Mouse (Mus musculus) CD4-positive, CD25-positive, alpha-beta regulatory T cell, adult 2 months (primary cell): ENCODE data around the gene Twsg1.

ENCODE experiments used
- DNase-seq: peaks from one replicate; pipeline ENCODE4 v3.0.0-alpha.2; 2012; ENCODE audit warnings: low read depth, low spot score

Gene Twsg1

GRCm38 (mm10) chr17:65933741-65934140 is 17.3 kb downstream of the Twsg1 start:
- peak; percentile 55 for DNase-seq

GRCm38 (mm10) chr17:65931525-65931924 is 19.5 kb downstream of the Twsg1 start:
- no peak for DNase-seq

GRCm38 (mm10) chr17:65930960-65931359 is 20.1 kb downstream of the Twsg1 start:
- no peak for DNase-seq

GRCm38 (mm10) chr17:65930158-65930826 is 20.7 kb downstream of the Twsg1 start:
- DNase-seq = no peak

GRCm38 (mm10) chr17:65929319-65929978 is 21.6 kb downstream of the Twsg1 start:
- peak; percentile 70 for DNase-seq

- no peak for DNase-seq
Measured at GRCm38 (mm10) chr17:65927077-65927476, 23.9 kb downstream of the Twsg1 start.

- DNase-seq = no peak
Measured at GRCm38 (mm10) chr17:65924218-65924617, 26.8 kb downstream of the Twsg1 start.

- no peak for DNase-seq
Measured at GRCm38 (mm10) chr17:65921975-65922374, 29.1 kb downstream of the Twsg1 start.

GRCm38 (mm10) chr17:65919235-65919634 is 31.8 kb downstream of the Twsg1 start:
- no peak for DNase-seq

GRCm38 (mm10) chr17:65916135-65916668 is 34.8 kb downstream of the Twsg1 start:
- DNase-seq = no peak

GRCm38 (mm10) chr17:65914083-65914482 is 36.9 kb downstream of the Twsg1 start:
- DNase-seq = no peak

- no peak for DNase-seq
Measured at GRCm38 (mm10) chr17:65912202-65912601, 38.8 kb downstream of the Twsg1 start.

GRCm38 (mm10) chr17:65911285-65912069 is 39.5 kb downstream of the Twsg1 start:
- DNase-seq = no peak

GRCm38 (mm10) chr17:65908270-65908669 is 42.8 kb downstream of the Twsg1 start:
- DNase-seq = no peak

GRCm38 (mm10) chr17:65906895-65907401 is 44.1 kb downstream of the Twsg1 start:
- peak; percentile 79 for DNase-seq

- peak; percentile 34 for DNase-seq
Measured at GRCm38 (mm10) chr17:65906313-65906894, 44.6 kb downstream of the Twsg1 start.

- no peak for DNase-seq
Measured at GRCm38 (mm10) chr17:65905241-65905640, 45.8 kb downstream of the Twsg1 start.

- DNase-seq = no peak
Measured at GRCm38 (mm10) chr17:65903826-65904225, 47.2 kb downstream of the Twsg1 start.

- DNase-seq = peak; percentile 51
Measured at GRCm38 (mm10) chr17:65903011-65903410, 48.0 kb downstream of the Twsg1 start.

GRCm38 (mm10) chr17:65902281-65902680 is 48.7 kb downstream of the Twsg1 start:
- no peak for DNase-seq

GRCm38 (mm10) chr17:65896016-65896415 is 55.0 kb downstream of the Twsg1 start:
- DNase-seq = no peak

GRCm38 (mm10) chr17:65889476-65889875 is 61.5 kb downstream of the Twsg1 start:
- DNase-seq = no peak
